Mouse (Mus musculus) G1E (cell line): Measurements from ENCODE around the gene Mier2.

Experiments used
- CTCF ChIP-seq: IDR thresholded peaks from 2 replicates; pipeline ENCODE4 v1.5.1; 2012; ENCODE audit warnings: low read depth, low read length, inconsistent platforms, mixed read lengths
- GATA1 ChIP-seq: IDR thresholded peaks from 2 replicates; pipeline ENCODE4 v1.6.1; 2012; ENCODE audit warnings: borderline replicate concordance, low read length, inconsistent platforms, mixed read lengths

- no peak for TF ChIP-seq CTCF
- no peak for TF ChIP-seq GATA1
Measured at GRCm38 (mm10) chr10:79569921-79570320, 14.9 kb upstream of the Mier2 start.
